Mouse (Mus musculus) C2C12 (cell line): ENCODE measurements around the gene Ubiad1.

Experiments used
- CTCF ChIP-seq: IDR thresholded peaks from one replicate; pipeline ENCODE4 v1.5.1; 2011; ENCODE audit not compliant: control insufficient read depth, insufficient read depth, insufficient read length
- MAX ChIP-seq: IDR thresholded peaks from one replicate; pipeline ENCODE4 v1.6.1; 2011; ENCODE audit warnings: mild to moderate bottlenecking, control low read depth
- MYOG ChIP-seq: IDR thresholded peaks from one replicate; pipeline ENCODE4 v1.6.1; 2011; ENCODE audit not compliant: control insufficient read depth, insufficient read length; ENCODE audit errors: extremely low read depth
- USF1 ChIP-seq: IDR thresholded peaks from one replicate; pipeline ENCODE4 v1.6.1; 2011; ENCODE audit warnings: low read depth, mild to moderate bottlenecking, control low read depth, moderate library complexity

- no peak for TF ChIP-seq USF1
- TF ChIP-seq CTCF: no peak
- TF ChIP-seq MAX: no peak
- TF ChIP-seq MYOG: no peak
Measured at GRCm38 (mm10) chr4:148432488-148432887, 12.1 kb downstream of the Ubiad1 start.
